Mouse (Mus musculus): Measurements from ENCODE around the gene Aaed1. TPM values are rescaled to one million over a fixed set of nuclear protein-coding genes. Genes with fewer than 3 reads are reported as not detected.

The Aaed1 gene
- polyA plus RNA-seq, 1 experiment from 2014 or later: 16.9 TPM

DNA sequence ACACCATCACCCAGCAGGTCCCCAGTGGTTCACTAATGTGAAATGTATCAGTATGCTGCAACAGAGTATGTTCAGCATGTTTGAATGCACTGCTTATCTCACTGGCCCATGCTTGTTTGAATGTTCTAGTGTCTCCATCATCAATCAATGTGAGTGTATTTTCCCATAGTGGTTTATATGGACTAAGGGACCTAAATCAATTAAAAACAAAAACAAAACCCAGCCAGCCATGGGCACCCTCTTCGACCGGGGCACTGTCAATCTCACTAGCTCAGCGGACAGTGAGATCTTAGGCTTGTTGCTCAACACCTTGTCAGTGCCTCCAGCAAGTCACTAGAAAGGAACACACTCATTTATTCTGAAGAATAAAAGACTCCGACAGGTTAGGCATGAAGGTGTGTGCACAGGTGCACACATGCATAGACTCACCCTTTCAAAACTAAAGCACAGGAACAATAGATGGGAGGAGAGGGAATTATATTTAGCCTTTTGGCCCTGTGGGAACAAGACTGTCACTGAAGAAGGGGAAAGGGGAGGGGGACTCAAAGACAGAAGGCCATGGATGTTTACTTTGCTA is 67.7 kb downstream of the Aaed1 start:
- ATAC-seq (ENCODE audit: low FRiP score): no peak
- Histone ChIP-seq H3K9me3 (no peaks in the 10 kb centered on the region), H3K4me2 (no peak overlapping the region), H3K36me3 (replicated peaks) (no peaks in the 10 kb centered on the region), H3K4me3 (replicated peaks) (no peak overlapping the region), H3K9ac (no peak overlapping the region), H3K4me1 (peaks cover 11% of the 10 kb centered on the region), H3K27ac (no peak overlapping the region), H3K27me3 (no peaks in the 10 kb centered on the region)
- WGBS: 90% methylated on average over 4 of the region's 4 CpGs

GRCm38 (mm10) chr13:64242721-64243120 is 69.8 kb downstream of the Aaed1 start:
- ATAC-seq (ENCODE audit: low FRiP score): no peak
- Histone ChIP-seq H3K4me1 (no peaks in the 10 kb centered on the region), H3K9ac (no peak overlapping the region), H3K36me3 (replicated peaks) (no peaks in the 10 kb centered on the region), H3K4me3 (replicated peaks) (no peak overlapping the region), H3K9me3 (no peaks in the 10 kb centered on the region), H3K4me2 (no peak overlapping the region), H3K27ac (no peak overlapping the region), H3K27me3 (no peaks in the 10 kb centered on the region)

DNA sequence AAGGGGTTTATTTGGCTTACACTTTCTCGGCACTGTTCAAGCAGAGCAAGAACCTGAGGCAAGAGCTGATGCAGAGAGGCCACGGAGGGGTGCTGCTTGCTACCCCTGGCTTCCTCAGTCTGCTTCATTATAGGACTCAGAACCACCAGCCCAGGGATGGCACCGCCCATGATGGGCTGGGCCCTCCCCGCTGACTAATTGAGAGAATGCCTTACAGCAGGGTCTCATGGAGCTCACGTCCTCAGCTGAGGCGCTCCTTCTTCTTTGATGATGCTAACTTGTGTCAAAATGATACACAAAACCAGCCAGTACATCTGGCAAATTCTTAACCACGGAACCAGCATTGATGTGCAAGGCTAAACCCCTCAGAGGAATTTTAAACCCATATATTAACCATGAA is 71.9 kb downstream of the Aaed1 start:
- H3K9ac ChIP-seq: no peak overlapping the region
- H3K27me3 ChIP-seq: no peaks in the 10 kb centered on the region
- H3K4me1 ChIP-seq: no peaks in the 10 kb centered on the region
- H3K4me3 ChIP-seq (replicated peaks): no peak overlapping the region
- H3K36me3 ChIP-seq (replicated peaks): no peaks in the 10 kb centered on the region
- 69% methylated on average over 7 of the region's 7 CpGs for WGBS
- no peak overlapping the region for H3K27ac ChIP-seq
- H3K9me3 ChIP-seq: no peaks in the 10 kb centered on the region
- no peak overlapping the region for H3K4me2 ChIP-seq
- ATAC-seq (ENCODE audit: low FRiP score): no peak

DNA sequence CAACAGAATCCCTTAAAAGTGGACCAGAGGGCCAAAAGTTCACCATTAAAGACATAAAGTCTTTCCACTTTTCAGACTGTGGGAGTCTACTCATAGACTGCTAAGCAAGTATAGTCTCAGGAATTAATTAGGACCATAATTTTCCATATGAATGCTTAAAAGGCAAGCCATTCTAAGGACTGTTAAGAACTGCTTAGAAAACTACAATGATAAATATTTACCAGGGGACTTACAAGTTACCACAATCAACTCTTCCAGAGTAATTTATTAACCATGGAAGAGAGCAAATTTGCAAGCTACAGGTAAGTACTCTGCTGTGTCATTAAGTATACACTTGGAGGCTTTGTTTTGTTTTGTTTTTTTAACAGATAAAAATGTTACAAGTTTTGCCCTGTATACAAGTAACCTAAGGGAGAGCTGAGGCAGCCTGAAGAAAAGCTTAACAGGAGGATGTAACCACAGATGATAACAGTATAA is 74.8 kb downstream of the Aaed1 start:
- Histone ChIP-seq H3K4me1 (no peaks in the 10 kb centered on the region), H3K9ac (no peak overlapping the region), H3K27me3 (no peaks in the 10 kb centered on the region), H3K4me2 (no peak overlapping the region), H3K36me3 (replicated peaks) (no peaks in the 10 kb centered on the region), H3K9me3 (no peaks in the 10 kb centered on the region), H3K27ac (no peak overlapping the region), H3K4me3 (replicated peaks) (no peak overlapping the region)
- no peak for ATAC-seq (ENCODE audit: low FRiP score)

- 79% methylated on average over 4 of the region's 4 CpGs for WGBS
- Histone ChIP-seq H3K9me3 (no peaks in the 10 kb centered on the region), H3K4me2 (no peak overlapping the region), H3K27ac (no peak overlapping the region), H3K4me1 (no peaks in the 10 kb centered on the region), H3K36me3 (replicated peaks) (no peaks in the 10 kb centered on the region), H3K27me3 (no peaks in the 10 kb centered on the region), H3K9ac (no peak overlapping the region), H3K4me3 (replicated peaks) (no peak overlapping the region)
- ATAC-seq (ENCODE audit: low FRiP score): no peak
Observed at GRCm38 (mm10) chr13:64237000-64237680, 75.4 kb downstream of the Aaed1 start.

DNA sequence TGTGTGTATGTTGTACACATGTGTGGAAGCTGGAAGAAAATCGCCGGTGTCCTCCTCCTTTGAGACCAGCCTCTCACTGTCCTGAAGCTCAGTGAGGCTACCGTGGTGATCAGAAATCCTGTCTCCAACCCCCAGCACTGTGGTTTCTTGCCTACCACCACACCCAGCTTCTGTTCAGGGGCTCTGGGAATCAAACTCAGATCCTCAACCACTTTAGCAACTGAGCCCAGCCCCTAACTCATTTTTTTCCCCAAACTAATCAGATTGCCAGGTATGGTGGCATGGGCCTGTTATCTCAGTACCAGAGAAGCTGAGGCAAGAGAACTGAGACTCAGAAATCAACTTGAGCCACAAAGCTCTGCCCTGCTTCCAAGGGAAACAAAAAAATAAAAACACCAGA is 76.7 kb downstream of the Aaed1 start:
- ATAC-seq (ENCODE audit: low FRiP score): no peak
- WGBS: 80% methylated on average over 3 of the region's 3 CpGs
- Histone ChIP-seq H3K36me3 (replicated peaks) (no peaks in the 10 kb centered on the region), H3K9me3 (no peaks in the 10 kb centered on the region), H3K27me3 (no peaks in the 10 kb centered on the region), H3K4me3 (replicated peaks) (no peak overlapping the region), H3K9ac (no peak overlapping the region), H3K27ac (no peak overlapping the region), H3K4me1 (no peaks in the 10 kb centered on the region), H3K4me2 (no peak overlapping the region)

DNA sequence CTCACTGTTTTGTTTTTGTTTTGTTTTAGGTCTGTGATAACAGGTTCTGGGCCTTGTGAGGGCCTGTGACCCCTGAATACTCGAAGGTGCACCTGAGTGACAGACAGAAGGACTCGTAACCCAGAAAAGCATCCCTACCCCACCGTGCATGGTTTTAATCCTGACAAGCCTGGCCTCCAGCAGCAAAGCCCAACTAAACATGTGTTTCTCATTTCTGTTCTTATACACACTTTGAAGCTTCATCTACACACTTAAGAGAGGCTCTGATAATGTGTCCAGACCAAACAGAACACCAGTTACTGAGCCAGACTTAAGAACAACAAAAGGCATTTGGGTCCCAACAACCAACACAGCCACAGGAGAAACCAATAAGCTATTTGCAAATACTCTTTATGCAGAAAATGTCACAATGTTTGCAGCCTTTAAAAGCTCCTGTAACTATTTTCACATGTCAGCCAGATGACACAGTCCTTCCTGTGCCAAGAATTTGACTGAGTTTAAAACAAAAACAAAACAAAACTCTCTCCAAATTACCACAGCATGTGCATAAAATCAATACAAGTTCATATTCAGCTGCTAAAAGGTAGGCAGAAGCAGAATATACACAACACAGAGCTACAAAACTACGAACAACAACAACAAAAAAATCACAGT is 77.3 kb downstream of the Aaed1 start:
- 77% methylated on average over 4 of the region's 4 CpGs for WGBS
- Histone ChIP-seq H3K27ac (no peak overlapping the region), H3K4me2 (no peak overlapping the region), H3K4me1 (no peaks in the 10 kb centered on the region), H3K4me3 (replicated peaks) (no peak overlapping the region), H3K9me3 (no peaks in the 10 kb centered on the region), H3K36me3 (replicated peaks) (no peaks in the 10 kb centered on the region), H3K27me3 (no peaks in the 10 kb centered on the region), H3K9ac (no peak overlapping the region)
- ATAC-seq (ENCODE audit: low FRiP score): no peak

DNA sequence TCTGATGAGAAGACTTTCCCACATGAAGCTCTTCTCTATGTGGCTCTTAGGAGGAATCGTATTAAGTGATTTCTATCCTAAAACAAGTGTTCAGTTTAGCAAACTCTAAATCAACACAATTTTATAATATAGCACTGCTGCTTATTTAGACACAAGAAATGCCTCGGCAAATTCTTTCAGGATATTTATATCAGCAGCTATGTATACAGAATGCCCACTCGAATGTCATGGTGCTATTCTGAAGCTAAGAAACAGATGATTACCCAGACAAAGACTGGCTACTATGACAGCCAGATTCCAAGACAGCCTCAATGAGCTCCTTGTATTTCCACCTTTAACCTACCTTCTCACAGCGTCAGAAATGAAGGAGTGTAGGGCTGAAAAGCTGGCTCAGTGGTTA is 79.4 kb downstream of the Aaed1 start:
- Histone ChIP-seq H3K4me2 (no peak overlapping the region), H3K9ac (no peak overlapping the region), H3K4me1 (no peaks in the 10 kb centered on the region), H3K36me3 (replicated peaks) (no peaks in the 10 kb centered on the region), H3K27me3 (no peaks in the 10 kb centered on the region), H3K4me3 (replicated peaks) (no peak overlapping the region), H3K9me3 (no peaks in the 10 kb centered on the region), H3K27ac (no peak overlapping the region)
- WGBS: 82% methylated on average over 4 of the region's 4 CpGs
- no peak for ATAC-seq (ENCODE audit: low FRiP score)

DNA sequence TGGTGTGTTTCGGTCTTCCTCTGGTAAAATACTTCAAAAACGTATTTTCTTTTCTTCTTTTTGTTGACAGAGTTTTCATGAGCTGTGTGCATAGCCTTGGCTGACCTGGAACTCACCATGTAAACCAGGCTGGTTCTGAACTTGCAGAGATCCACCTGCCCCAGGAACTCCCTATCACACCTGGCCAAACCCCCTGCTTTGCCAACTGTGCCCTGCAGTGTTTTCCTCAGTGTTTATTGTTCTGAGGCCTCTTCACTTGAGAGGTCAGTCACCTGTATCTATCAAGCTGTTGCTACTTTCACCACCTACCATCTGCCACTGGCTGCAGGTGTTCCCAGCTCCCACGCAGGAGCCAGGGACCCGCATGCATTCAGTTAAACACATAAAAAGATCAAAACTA is 85.8 kb downstream of the Aaed1 start:
- Histone ChIP-seq H3K4me1 (no peaks in the 10 kb centered on the region), H3K27ac (no peak overlapping the region), H3K4me2 (no peak overlapping the region), H3K36me3 (replicated peaks) (no peaks in the 10 kb centered on the region), H3K9me3 (no peaks in the 10 kb centered on the region), H3K27me3 (no peaks in the 10 kb centered on the region), H3K9ac (no peak overlapping the region), H3K4me3 (replicated peaks) (no peak overlapping the region)
- 96% methylated on average over 4 of the region's 4 CpGs for WGBS
- ATAC-seq (ENCODE audit: low FRiP score): no peak

DNA sequence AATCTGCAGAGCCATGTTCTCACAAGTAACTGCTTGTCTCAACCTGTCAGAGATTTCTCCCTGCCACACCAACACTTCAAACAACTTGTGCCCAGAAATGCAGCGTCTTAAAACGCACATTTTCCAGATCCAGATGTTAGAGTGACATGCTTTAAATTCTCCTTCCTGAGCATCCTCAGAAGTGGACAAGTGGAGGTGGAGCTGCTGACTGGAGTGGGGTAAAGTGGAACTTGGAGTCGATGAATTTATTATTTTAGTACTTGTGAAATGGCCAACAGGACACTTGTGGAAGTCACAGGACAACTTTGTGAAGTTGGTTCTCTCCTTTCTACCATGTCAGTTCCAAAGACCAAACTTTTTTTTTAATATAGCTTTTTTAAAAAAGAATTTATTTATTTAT is 86.8 kb downstream of the Aaed1 start:
- Histone ChIP-seq H3K4me2 (no peak overlapping the region), H3K27ac (no peak overlapping the region), H3K4me1 (no peaks in the 10 kb centered on the region), H3K9ac (no peak overlapping the region), H3K27me3 (no peaks in the 10 kb centered on the region), H3K9me3 (no peaks in the 10 kb centered on the region), H3K36me3 (replicated peaks) (no peaks in the 10 kb centered on the region), H3K4me3 (replicated peaks) (no peak overlapping the region)
- ATAC-seq (ENCODE audit: low FRiP score): no peak
- WGBS: 93% methylated on average over 3 of the region's 3 CpGs

Other genes with a start within 250 kb of the Aaed1 start
- not detected in 2 replicates for gene Hsd17b3, start 223.5 kb downstream of the Aaed1 start, polyA plus RNA-seq (2016; fragmentation: Nextera tagmentation; extraction: Ambion mirVana)
- 1.3 and 1.9 TPM in 2 replicates for gene Slc35d2, start 183.3 kb downstream of the Aaed1 start, polyA plus RNA-seq (2016; fragmentation: Nextera tagmentation; extraction: Ambion mirVana)
- 27.9 and 29.3 TPM in 2 replicates for gene Zfp367, start 159.5 kb downstream of the Aaed1 start, polyA plus RNA-seq (2016; fragmentation: Nextera tagmentation; extraction: Ambion mirVana)
- 20.0 and 20.6 TPM in 2 replicates for gene Habp4, start 150.9 kb downstream of the Aaed1 start, polyA plus RNA-seq (2016; fragmentation: Nextera tagmentation; extraction: Ambion mirVana)
- 8.3 and 11.2 TPM in 2 replicates for gene Cdc14b, start 37.4 kb downstream of the Aaed1 start, polyA plus RNA-seq (2016; fragmentation: Nextera tagmentation; extraction: Ambion mirVana)
- gene Ctsl, start 58.2 kb upstream of the Aaed1 start, polyA plus RNA-seq (2016; fragmentation: Nextera tagmentation; extraction: Ambion mirVana): 79.9 and 81.7 TPM in 2 replicates
- 12.7 and 13.4 TPM in 2 replicates for gene Cdk20, start 119.6 kb upstream of the Aaed1 start, polyA plus RNA-seq (2016; fragmentation: Nextera tagmentation; extraction: Ambion mirVana)
- gene Fam240b, start 185.1 kb upstream of the Aaed1 start, polyA plus RNA-seq (2016; fragmentation: Nextera tagmentation; extraction: Ambion mirVana): not detected in 2 replicates

Data from forebrain, embryonic 12.5 days (tissue).